In genomic region chr15:81060975-81061374, GRCm38 (mm10) we compare ENCODE assay signal across 18 mouse cellular contexts.
DNase-seq lines count a peak whose midpoint lies in the region; ATAC-seq and TF ChIP-seq lines count a peak whose summit lies in the region.
"Had no signal": no experiment of that assay in that cellular context is flagged by ENCODE, and none has a peak within 500 bp of the region (broad histone marks: within the 10 kb centered on the region; RNA-seq: fewer than 3 reads in every experiment).

No protein-coding gene starts in this region.

- no peaks in the 10 kb centered on the region for H3K9me3 ChIP-seq in kidney, postnatal 0 days (replicated peaks; ENCODE audit: low read length)
- no peaks in the 10 kb centered on the region for H3K9me3 ChIP-seq in kidney, embryonic 14.5 days (ENCODE audit: control insufficient read depth, low read length)
- no peaks in the 10 kb centered on the region for H3K9me3 ChIP-seq in midbrain, embryonic 14.5 days (ENCODE audit: control insufficient read depth, low read length)
- H3K9me3 ChIP-seq: heart, embryonic 12.5 days; limb, embryonic 13.5 days; midbrain, embryonic 12.5 days had no signal

- no peak overlapping the region for H3K27ac ChIP-seq in kidney, postnatal 0 days
- no peak overlapping the region for H3K27ac ChIP-seq in kidney, embryonic 14.5 days (ENCODE audit: low read depth, low read length)
- H3K27ac ChIP-seq in midbrain, embryonic 14.5 days (replicated peaks; ENCODE audit: low read depth, low read length): no peak overlapping the region
- H3K27ac ChIP-seq: macrophage; midbrain, embryonic 12.5 days had no signal

- no peak overlapping the region for H3K4me3 ChIP-seq in kidney, postnatal 0 days (replicated peaks; ENCODE audit: low read depth, low read length)
- H3K4me3 ChIP-seq in kidney, embryonic 14.5 days (ENCODE audit: low read length): no peak overlapping the region
- H3K4me3 ChIP-seq in midbrain, embryonic 14.5 days (replicated peaks; ENCODE audit: low read depth, low read length): no peak overlapping the region
- H3K4me3 ChIP-seq: heart, embryonic 12.5 days; limb, embryonic 13.5 days; midbrain, embryonic 12.5 days had no signal

- H3K9ac ChIP-seq in kidney, postnatal 0 days (ENCODE audit: low read depth, low read length): no peak overlapping the region
- no peak overlapping the region for H3K9ac ChIP-seq in kidney, embryonic 14.5 days (ENCODE audit: low read depth, low read length)
- no peak overlapping the region for H3K9ac ChIP-seq in midbrain, embryonic 14.5 days (replicated peaks; ENCODE audit: low read length)
- H3K9ac ChIP-seq: heart, embryonic 12.5 days; limb, embryonic 13.5 days; midbrain, embryonic 12.5 days had no signal

- H3K4me2 ChIP-seq in kidney, postnatal 0 days (ENCODE audit: low read length): no peak overlapping the region
- no peak overlapping the region for H3K4me2 ChIP-seq in kidney, embryonic 14.5 days (replicated peaks; ENCODE audit: low read depth, low read length)
- no peak overlapping the region for H3K4me2 ChIP-seq in midbrain, embryonic 14.5 days (ENCODE audit: low read length)
- H3K4me2 ChIP-seq: heart, embryonic 12.5 days; limb, embryonic 13.5 days; midbrain, embryonic 12.5 days had no signal

- peaks cover 20% of the 10 kb centered on the region for H3K4me1 ChIP-seq in kidney, postnatal 0 days (replicated peaks; ENCODE audit: insufficient read depth, low read length)
- H3K4me1 ChIP-seq in kidney, embryonic 14.5 days (ENCODE audit: control insufficient read depth, insufficient read depth, low read length): peaks cover 23% of the 10 kb centered on the region
- H3K4me1 ChIP-seq in midbrain, embryonic 14.5 days (ENCODE audit: control insufficient read depth, insufficient read depth, low read length): peaks cover 11% of the 10 kb centered on the region; the same call in 1 of the 2 replicates

- DNase-seq in kidney, postnatal 0 days (ENCODE audit: low spot score): no peak
- DNase-seq in 416B (ENCODE audit: low read depth) (peak; percentile 41), A20 (ENCODE audit: low read depth, low spot score) (peak; percentile 36), ZHBTc4 (ENCODE audit: low read depth, low spot score) (peak; percentile 39)
- DNase-seq in midbrain, embryonic 14.5 days: no peak
- no peak for DNase-seq in lung, adult 18-20 months
- DNase-seq: adrenal gland, adult 2 months; cerebellum, adult 11 months; cerebellum, postnatal 14 days; kidney, postnatal 10 days; lung, adult 2 months; right cerebral cortex, postnatal 25 days had no signal

- H3K36me3 ChIP-seq in kidney, postnatal 0 days (ENCODE audit: insufficient read depth, low read length): no peaks in the 10 kb centered on the region
- no peaks in the 10 kb centered on the region for H3K36me3 ChIP-seq in kidney, embryonic 14.5 days (ENCODE audit: control insufficient read depth, insufficient read depth, low read length)
- H3K36me3 ChIP-seq in midbrain, embryonic 14.5 days (ENCODE audit: control insufficient read depth, insufficient read depth, low read length): no peaks in the 10 kb centered on the region
- H3K36me3 ChIP-seq: heart, embryonic 12.5 days; limb, embryonic 13.5 days; midbrain, embryonic 12.5 days had no signal

- WGBS in kidney, postnatal 0 days: 84% methylated on average over 2 of the region's 2 CpGs
- WGBS in kidney, embryonic 14.5 days: 78% methylated on average over 2 of the region's 2 CpGs
- WGBS in midbrain, embryonic 14.5 days: 98% methylated on average over 2 of the region's 2 CpGs

- no peaks in the 10 kb centered on the region for H3K27me3 ChIP-seq in kidney, postnatal 0 days (ENCODE audit: insufficient read depth, low read length)
- H3K27me3 ChIP-seq in kidney, embryonic 14.5 days (ENCODE audit: control insufficient read depth, insufficient read depth, low read length): no peaks in the 10 kb centered on the region
- no peaks in the 10 kb centered on the region for H3K27me3 ChIP-seq in midbrain, embryonic 14.5 days (ENCODE audit: control insufficient read depth, insufficient read depth, low read length)
- H3K27me3 ChIP-seq: limb, embryonic 13.5 days; midbrain, embryonic 12.5 days had no signal

- ATAC-seq in kidney, postnatal 0 days (replicated peaks; ENCODE audit: low FRiP score, low read depth): no peak
- ATAC-seq in kidney, embryonic 14.5 days (ENCODE audit: low FRiP score, low TSS enrichment): no peak
- ATAC-seq in midbrain, embryonic 14.5 days (ENCODE audit: low FRiP score, low TSS enrichment): no peak
- ATAC-seq: hindbrain, embryonic 16.5 days had no signal

- TF ChIP-seq CTCF in kidney, postnatal 0 days (IDR thresholded peaks at IDR 0.05; ENCODE audit: low read depth): peak; percentile 51

Comparison
In these comparisons a context has a peak if more than half of its experiments do, and no peak if none do; other contexts are left out.
1. DNase-seq: peak in 416B (single experiment), A20 (single experiment) and ZHBTc4 (single experiment); none in kidney, postnatal 0 days (single experiment), midbrain, embryonic 14.5 days (single experiment) and lung, adult 18-20 months (0 of 2).